Mouse (Mus musculus): Measurements from ENCODE around the gene Myo16.

Myo16 gene

DNA sequence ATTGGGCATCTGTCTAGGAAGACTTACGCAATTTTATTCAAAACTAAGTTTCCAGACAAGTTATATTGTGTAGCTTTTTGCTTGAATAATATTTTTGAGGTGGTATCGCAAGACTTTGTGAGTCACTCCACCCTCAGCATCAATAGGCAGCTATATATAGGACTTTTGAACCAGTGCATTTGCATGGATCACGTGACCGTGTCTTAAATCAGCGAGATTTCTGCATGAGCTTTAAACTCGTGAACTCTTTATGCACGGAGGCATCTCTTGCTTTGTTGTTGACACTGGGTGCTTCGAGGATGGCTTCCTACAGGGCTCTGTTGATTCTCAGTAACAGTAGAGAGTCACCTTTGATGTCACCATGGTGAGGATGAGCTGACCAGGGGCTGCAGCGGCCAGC lies 262.2 kb downstream of the Myo16 start:
- DNase-seq, result no peak

DNA sequence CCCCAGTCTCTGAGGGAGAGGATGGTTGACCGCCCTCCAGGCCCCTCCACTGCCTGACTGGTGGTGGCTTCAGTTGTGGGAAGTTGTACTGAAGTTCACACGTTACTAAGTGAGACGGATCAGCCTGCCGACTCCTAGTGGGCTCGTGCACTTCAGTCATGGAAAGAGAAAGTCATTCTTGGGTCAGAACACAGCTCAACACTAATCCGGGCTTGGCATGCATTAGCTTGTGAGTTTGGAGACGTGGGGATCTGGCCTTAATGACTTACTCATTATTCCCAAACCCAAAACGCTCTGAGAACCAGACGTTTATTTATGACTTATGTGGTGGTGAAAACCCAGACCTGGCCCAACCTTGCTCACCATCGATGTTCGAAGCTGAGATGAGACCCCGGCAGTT lies 263.1 kb downstream of the Myo16 start:
- DNase-seq, result no peak

DNA sequence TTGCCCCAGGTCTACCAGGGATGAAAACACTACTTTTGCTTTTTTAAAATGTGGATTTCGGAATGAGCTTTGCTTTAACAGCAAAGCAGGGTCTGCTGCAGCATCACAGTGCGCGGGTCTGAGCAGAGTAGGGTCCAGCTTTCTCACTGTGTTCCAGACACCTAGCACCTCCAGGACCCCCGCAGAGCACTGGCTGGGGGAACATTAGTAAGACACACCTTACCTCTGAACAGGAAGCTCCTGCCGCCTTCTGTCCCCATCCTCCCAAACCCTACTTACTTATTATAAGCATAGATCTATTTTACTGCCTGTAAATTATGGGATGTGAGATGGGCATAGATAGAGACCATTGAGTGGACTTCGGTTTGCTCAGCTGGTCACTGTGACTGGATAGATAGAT lies 263.6 kb downstream of the Myo16 start:
- no peak for DNase-seq

DNA sequence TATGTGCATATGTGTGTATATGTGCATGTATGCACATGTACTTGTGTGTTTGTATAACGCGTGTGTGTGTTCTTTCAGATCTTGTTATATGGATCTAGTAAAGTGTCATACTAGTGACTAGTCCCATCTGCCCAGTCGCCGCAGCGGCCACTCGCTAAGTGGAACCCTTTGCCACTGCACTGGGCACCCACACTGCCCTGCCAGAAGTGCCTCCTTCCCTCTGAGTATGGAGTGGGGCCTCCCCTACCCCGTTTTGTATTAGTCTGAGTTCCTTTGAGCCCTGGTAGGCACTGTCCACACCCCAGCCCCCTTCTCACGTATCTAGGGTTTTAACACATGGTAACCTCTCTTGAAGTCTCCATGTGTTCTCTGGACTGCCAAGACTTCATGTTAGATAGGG lies 264.3 kb downstream of the Myo16 start:
- DNase-seq, result no peak

DNA sequence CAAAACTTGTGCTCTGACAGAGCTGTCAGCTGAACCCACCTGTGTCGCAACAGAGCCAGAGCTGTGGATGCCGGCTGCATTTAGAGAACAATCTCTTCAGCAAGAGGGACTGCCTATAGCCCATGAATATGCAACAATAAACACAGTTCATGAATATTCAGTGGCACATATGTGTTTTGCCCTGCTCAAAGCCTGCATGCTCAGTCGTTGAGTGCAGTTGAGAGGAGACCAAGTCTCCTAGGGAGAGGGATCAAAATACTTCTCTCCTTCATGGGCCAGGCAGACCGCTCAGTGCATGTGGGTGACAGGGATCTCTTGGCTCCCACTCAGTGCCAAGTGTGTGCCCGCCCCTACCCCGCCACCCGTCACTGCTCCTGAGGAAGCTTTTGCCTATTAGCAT lies 265.3 kb downstream of the Myo16 start:
- DNase-seq, result no peak

DNA sequence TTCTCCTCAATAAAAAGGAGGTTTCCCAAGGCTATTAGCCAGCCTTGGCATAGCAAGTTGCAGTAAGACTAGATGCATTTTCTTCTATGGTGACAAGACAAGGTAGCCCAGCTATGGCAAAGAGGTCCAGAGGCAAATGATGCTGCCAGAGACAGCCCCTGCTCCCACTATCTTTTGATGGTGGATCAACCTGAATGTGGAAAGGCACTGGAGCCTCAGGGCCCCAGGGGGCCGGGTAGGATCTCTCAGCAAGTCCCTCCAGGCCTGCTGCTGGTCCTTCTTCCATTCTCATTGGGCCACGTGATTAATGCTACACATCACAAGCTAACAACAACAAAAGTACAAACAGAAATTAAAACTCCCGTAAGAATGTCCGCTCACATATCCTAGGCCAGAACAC lies 266.0 kb downstream of the Myo16 start:
- DNase-seq, result no peak

DNA sequence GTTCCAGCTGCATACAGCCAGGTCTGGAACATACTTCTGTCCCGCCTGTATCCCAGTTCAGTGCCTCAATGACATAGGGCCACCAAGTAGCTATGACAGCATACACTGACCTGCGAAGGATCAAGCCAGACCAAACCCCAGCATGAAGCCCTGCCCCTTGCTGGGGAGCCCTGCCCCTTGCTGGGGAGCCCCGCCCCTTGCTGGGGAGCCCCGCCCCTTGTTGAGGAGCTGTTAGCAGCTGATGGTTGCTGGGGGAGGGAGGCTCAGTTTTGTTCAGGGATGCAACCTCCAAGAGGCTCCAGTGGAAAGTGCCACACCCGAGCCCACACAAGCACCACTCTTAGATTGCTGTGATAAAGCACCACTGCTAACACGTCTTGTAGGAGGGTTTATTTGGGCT lies 266.8 kb downstream of the Myo16 start:
- DNase-seq, result no peak

DNA sequence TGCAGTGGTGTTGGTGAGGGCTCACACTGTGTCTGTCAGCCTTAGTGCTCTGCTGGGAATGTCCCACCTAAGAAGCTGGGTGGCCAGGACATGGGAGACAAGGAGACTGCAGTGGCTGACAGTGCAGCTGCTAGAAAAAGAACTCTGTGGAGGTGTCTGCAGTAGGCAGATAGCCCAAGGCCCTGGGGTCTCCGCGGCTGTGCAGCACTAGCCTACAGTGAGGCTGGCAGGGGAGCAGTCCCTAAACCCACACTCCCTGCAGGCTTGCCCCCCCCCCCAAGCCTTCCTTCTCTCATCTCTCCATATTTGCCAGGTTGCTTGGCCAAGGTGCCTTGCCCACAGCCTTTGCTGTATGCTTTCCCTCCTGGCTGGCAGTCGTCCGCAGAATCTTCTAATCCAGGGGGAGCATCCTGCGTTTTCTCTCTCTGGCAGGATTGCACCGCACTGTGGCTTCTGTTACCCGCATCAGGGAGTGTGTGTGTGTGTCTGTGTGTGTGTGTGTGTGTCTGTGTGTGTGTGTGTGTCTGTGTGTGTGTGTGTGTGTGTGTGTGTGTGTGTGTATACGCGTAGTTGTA lies 267.9 kb downstream of the Myo16 start:
- no peak for DNase-seq

DNA sequence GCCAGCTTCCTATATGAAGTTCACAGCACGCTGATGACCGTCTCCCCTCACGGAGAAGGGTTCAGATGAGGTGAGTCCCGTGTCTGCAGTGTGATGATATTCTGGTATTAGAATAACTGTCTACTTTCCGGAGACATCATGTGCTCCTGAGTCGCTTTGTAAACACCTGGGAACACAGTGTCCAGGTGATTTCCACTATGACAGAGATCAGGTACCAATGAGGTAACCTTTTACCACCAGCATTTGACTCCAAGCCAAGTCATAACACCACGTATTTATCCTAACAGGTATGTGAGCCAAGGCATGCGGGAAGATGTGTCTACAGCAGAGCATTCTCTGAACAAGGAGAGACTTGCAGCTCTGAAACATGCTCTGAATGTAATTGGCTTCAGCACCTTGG lies 281.8 kb downstream of the Myo16 start:
- no peak for DNase-seq

DNA sequence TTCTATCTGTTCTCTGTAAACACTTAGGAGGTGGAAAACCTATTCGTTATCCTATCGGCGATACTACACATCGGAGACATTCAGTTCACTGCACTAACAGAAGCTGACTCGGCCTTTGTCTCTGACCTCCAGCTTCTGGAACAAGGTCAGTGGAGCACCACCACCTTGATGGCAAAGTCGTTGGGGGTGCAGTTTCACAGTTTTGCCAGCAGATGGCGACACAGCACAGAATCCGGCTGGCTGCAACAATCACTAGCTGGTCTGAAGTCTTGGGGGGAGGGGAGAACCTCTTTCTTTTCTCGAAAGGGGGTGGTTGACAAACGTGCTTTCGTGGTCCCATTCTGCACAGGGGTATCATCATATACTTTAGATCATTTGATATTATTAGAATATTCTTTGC lies 285.1 kb downstream of the Myo16 start:
- peak; percentile 52 for DNase-seq

DNA sequence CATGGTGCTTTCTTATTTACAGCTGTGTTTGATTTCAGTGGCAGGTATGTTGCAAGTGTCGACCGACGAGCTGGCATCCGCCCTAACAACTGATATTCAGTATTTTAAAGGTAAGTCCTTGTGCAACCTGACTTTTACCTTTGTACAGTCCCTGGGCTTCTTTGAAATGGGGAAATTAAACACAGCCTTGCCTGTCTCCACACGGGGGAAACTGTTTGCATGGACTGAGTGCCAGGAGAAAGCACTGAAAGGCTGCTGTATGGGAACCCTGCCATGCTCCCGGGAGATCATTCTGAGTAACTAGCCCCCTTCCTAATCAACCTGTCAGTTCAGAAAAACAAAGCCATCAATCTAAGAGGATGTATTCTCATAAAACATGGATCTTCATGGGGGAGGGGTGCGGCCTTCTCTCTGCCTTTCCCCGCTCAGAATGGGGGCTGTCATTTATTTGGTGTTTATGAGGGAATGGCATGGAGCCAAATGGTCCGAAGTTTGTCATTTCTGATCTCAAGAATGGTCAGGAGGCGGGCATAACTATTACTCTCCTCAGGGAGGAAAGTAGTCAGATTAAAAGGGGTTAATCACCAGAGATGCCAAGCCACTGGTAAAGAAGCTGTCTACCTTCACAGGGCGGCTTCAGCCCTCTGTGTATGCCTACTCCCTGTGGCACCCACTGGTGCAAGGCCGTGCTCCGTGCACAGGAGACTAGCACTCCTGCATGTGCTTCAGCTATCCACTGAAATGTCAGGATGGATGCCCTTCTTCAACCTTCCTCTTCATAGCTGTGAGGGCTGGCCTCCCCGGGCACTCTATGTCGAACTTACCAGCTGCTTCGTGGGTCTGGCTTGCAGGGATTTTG lies 286.1 kb downstream of the Myo16 start:
- no peak for DNase-seq

DNA sequence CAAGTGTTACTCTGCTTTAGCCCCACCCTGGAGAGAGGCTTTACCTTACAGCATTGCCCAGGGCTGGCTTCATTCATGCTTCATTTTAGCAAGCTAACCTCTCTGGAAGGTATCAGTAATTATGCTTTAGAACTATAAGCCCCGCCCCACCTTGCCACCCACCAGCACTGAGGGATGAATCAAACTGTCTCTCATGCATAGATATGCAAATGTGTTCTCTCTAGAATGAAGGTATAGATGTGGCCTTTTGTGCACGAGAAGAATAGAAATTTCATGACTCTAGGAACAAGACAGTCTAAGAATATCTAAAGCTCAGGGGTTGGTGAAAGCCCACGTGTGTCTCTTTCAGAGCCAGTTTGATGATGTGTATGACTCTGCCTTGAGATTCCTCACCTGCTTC lies 288.9 kb downstream of the Myo16 start:
- DNase-seq, result no peak

DNA sequence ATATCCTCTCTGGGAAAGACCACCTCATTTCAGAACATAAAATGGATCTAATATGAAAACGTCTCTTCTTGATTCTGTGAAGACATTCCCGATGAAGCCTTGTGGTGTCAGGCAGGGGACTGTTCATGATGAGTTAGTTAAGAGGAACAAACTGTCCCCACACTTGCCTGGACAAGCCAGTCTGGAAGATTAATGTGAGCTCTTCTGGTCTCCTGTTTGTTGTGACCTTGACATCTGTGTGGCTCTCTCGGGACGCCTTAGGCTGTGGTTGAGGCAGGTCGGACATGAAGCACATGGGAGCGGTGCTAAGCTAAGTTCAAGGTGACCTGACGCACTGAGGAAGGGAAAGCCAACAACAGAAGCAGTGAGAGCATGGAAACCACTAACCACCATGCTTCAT lies 291.3 kb downstream of the Myo16 start:
- no peak for DNase-seq

DNA sequence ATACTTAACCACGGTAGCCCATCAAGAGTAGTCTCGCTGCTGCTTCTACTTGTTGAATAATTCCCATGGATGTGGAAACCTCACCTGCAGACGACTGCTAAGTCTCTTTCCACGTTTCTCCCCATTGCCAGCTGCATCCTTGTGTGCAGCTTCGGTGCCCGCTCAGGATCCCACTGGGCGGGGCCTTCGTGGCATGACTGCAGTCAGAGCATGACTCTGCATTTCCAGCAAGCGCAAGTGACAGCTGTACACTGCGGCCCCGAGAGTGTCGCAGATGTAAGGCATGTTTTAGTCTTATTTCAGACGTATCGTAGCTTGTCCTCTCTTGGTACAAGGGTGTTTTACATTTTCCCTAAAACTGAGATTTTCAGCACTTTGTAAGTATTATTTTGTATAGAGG lies 294.8 kb downstream of the Myo16 start:
- DNase-seq, result no peak

DNA sequence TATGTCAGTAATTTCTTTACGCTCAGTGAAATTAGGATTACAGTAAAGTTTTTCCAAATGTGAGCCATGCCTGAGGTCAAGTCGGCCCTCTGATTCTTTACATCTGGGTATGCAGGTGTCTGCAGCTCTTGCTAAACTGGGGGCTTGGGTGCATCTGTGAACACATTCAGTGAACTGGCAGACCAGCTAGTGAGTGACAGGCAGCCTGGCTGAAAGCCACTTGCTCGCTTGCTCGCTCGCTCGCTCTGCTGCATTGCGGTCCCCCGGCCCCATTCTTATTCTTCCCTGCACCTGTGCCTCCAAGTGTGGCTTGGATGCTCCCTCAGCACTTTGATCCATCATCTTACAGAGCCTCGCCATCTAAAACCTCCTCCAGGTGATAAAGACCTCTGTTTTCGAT lies 299.3 kb downstream of the Myo16 start:
- DNase-seq, result no peak

DNA sequence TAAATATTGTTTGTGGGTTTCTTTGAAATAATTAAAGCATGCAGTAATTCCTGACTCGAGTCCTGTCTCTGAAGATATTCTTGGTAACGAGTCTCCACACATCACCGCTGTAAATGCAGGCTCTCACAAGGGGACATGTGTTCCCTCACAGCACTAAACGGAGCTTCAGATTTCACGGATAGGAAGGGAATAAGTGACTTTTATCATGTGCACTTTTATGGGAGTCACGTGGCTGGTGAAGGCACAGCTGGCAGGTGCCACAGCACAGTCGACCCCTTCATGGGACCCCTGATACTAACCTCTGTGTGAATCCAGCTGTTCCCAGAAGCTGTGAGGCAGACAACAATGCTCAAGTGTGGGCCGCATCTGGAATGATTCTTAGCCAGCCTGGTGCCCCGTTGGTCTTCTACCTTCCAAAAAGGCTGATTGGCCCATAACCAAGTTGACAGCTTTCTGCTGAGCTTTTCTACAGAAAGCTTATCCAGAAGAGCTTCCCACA lies 304.5 kb downstream of the Myo16 start:
- DNase-seq, result no peak

DNA sequence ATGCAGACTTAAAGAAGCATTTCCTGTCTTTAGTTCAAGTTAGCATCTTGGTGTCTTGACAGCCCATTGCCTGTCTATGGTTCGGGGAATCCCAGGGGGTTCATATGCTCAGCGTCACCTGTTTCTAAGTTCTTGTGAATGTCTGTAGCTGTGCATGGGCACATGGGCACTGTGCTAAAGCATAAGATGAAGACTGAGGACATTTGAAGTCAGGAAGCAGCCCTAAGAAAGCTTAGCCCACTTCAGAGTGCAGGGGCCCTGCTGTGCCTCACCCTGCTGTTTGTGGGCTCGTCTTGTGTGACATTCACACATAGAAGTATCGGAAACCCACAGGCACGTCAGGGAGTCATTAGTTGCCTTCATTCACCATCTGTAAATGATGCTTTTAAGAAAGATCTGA lies 308.6 kb downstream of the Myo16 start:
- no peak for DNase-seq

DNA sequence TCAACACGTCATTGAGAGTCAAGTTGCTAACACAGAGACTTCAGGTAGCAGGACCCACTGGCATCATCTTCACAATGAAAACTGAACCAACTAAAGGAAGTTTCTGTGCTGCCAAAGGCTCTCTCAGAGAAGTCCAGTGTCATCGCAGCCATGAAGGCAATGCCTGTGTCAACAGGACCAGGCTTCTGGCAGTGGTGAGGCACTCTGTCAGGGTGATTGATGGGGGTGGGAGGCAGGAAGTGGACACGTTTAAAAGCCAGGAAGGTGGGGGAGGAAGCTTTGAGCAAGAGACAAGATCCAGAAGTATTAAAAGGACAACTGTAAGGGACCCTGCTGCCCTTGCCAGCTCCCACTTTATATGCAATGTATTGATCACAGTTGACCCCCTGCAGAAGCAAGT lies 314.8 kb downstream of the Myo16 start:
- DNase-seq, result no peak

DNA sequence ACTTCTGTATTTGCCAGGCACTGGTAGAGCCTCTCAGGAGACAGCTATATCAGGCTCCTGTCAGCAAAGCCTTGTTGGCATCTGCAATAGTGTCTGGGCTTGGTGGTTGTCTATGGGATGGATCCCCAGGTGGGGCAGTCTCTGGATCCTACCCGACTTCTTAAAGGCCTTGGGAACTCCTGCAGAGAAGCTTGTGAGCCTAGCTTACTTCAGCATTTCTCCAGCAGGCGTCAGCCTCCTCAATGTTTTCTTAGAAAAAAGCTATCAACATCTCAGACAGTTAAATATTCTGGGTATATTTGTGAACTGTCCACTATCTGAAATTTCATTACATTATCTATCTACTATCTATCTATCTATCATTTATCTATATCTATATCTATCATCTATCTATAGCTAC lies 315.9 kb downstream of the Myo16 start:
- DNase-seq, result no peak

DNA sequence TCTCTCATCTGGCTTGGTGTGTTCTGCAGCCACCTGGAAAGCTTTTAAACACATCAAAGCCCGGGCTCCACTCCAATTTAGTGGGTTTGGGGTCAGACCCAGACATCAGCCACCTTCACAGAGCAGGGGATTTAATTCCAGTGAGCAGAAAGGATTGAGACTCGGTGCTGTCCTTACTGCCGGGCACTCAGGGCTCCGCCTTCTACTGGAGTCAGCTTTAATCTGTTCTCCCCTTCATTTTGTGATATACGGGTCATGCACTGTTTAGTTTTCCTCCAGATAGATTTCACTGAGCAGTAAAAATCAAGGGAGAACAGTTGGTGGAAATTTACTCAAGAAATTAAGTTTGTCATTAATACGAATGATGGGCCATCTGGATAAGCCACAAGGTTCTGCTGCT lies 316.6 kb downstream of the Myo16 start:
- DNase-seq, result no peak

DNA sequence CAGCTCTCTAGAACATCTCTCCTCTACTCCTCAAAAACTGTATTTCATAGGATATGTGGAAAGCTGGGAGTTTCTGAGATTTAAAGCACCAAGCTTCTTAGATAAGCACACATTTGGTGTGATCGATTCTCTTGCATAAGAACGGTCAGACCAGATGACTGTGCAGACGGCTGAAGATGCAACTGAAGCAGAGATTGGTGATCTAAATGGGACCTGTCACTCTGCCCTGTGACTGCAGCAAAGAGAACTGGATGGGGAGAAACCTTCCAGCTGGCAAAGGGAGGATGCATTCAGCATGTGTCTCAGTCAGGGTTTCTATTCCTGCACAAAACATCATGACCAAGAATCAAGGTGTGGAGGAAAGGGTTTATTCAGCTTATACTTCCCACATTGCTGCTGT lies 318.7 kb downstream of the Myo16 start:
- peak; percentile 53 for DNase-seq

DNA sequence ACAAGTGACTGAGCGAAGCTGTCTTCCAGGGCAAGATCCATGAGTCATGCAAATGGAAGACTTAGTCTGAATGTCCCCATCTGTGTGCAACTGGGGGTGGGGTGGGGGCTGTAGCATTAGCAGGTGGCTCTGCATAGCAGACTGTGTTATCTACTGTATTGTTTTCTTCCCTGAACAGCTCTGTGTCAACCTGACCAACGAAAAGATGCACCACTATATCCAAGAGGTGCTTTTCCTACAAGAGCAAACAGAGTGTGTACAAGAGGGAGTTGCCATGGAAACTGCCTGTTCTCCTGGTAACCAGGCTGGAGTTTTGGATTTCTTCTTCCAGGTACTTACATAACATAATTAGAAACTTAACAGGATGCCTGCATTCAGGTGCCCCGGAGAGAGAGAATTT lies 320.7 kb downstream of the Myo16 start:
- peak; percentile 67 for DNase-seq

DNA sequence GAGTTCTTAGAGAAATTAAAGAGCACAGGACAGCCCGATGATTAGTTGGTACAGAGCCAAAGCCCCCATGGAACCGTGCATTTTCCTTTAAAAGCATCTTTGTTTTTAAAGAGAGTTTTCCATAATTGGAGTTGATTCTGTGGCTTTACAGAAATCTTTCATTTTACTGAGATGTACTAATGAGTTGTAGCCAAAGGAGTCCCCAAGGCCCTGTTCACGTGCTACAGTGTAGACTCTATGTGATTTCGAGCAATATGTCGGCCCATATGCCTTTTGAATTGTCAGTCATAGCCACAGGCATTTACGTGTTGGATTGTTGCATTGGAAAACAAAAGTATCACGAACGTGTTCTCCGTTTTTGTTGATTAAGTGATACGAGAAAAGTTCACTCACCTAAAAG lies 325.3 kb downstream of the Myo16 start:
- DNase-seq, result no peak

DNA sequence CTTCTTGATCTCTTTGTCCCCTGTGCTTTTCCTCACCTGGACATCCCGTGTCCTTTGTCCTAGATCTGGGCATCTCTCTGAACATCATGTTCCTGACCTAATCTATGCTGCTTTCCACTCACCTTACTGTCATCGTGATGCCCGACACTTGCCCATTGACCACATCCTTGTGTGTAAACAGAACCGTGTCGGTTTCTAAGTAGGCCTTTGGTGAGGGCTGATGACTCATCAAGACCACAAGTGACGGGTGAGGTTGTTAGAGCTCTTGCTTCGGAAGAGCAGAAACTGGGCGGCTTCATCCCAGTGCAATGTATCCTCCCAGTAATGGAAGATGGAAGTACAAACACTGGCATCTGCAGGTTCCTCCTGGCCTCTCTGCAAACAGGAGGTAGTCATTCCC lies 327.1 kb downstream of the Myo16 start:
- DNase-seq, result no peak

DNA sequence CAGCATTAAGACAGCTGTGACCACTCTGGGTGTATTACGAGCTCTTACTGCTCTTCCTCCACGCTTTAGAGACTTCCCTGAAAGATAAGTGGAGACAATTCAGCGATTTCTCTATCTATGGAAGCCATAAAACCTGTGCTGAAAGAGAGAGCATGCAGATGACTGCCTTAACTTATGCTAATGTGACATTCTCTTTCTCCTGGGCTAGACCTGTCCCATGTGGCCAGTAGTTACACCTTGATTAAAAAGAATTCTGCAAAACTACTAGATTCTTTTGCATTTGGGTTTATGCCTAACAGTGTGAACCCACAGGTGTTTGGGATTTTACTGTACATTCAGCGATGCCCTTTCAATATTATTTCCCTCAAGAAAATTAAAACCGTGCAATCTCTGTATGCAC lies 328.4 kb downstream of the Myo16 start:
- no peak for DNase-seq

Data from layer of hippocampus, adult 9-11 months (tissue).